Mouse (Mus musculus): Measurements from ENCODE around the gene Ptafr. TPM values are rescaled to one million over a fixed set of nuclear protein-coding genes. Genes with fewer than 3 reads are reported as not detected.

Ptafr gene
- total and polyA plus RNA-seq, 3 experiments, result 0.31 to 1.1 TPM; not detected in 1

GRCm38 (mm10) chr4:132526678-132527077 lies 37.2 kb upstream of the Ptafr start:
- H3K36me3 ChIP-seq (replicated peaks in 1 of 2; ENCODE audit: control insufficient read depth in 1 of 2, insufficient read depth in 1 of 2, low read length in 1 of 2), result peaks cover 0 to 24% of the 10 kb centered on the region in 2 experiments
- peak; percentile 32 for DNase-seq (ENCODE audit: extremely low read depth)
- dilution Hi-C loops (cut with MboI; ENCODE audit: extremely low pct_ligation_motif_present, extremely low pct_unique_long_range_greater_than_20kb, low sequenced_read_pairs) (no loop called here), in situ Hi-C loops (cut with MboI; ENCODE audit: low pct_ligation_motif_present, low pct_unique_long_range_greater_than_20kb, low sequenced_read_pairs) (no loop called here)
- H3K4me1 ChIP-seq (ENCODE audit: control insufficient read depth in 1 of 2, insufficient read depth in 2 of 2), result peaks cover 4 to 19% of the 10 kb centered on the region in 2 experiments
- no peaks in the 10 kb centered on the region for H3K27me3 ChIP-seq (replicated peaks)
- no peak overlapping the region for H3K4me3 ChIP-seq (replicated peaks in 1 of 3; ENCODE audit: low read depth in 2 of 3, low read length in 2 of 3, poor library complexity in 1 of 3)
- peak; percentile 34 for TF ChIP-seq RAD21 (IDR thresholded peaks at IDR 0.05; ENCODE audit: low read depth, low read length)
- peak in 1 of 2 experiments; percentile 57; a peak in 2 of 4 replicates for TF ChIP-seq CTCF (conservative IDR thresholded peaks at IDR 0.05 in 1 of 2, IDR thresholded peaks at IDR 0.05 in 1 of 2; ENCODE audit: low read depth in 2 of 2, low read length in 2 of 2)
- peak; percentile 31 for TF ChIP-seq SMC3 (IDR thresholded peaks at IDR 0.05; ENCODE audit: low read depth, low read length)
- TF ChIP-seq ZMIZ1 (IDR thresholded peaks at IDR 0.05; ENCODE audit: low read depth, low read length), result no peak
- H3K79me2 ChIP-seq (replicated peaks; ENCODE audit: control insufficient read depth, extremely low read depth, insufficient read depth, poor library complexity, severe bottlenecking), result 0 out of 2 replicates have a peak, but pooled peaks cover 5% of the 10 kb centered on the region
- H3K4me2 ChIP-seq (ENCODE audit: insufficient read depth, low read depth, poor library complexity, severe bottlenecking), result no peak overlapping the region
- H3K27ac ChIP-seq (ENCODE audit: insufficient read depth, low read depth), result no peak overlapping the region
- H3K9me3 ChIP-seq (replicated peaks; ENCODE audit: low read length), result no peaks in the 10 kb centered on the region
- H3K9ac ChIP-seq (ENCODE audit: insufficient read depth, low read depth), result no peak overlapping the region

GRCm38 (mm10) chr4:132527917-132528522 lies 35.8 kb upstream of the Ptafr start:
- Histone ChIP-seq H3K27ac (ENCODE audit: insufficient read depth, low read depth) (no peak overlapping the region), H3K4me3 (replicated peaks in 1 of 3; ENCODE audit: low read depth in 2 of 3, low read length in 2 of 3, poor library complexity in 1 of 3) (no peak overlapping the region)

GRCm38 (mm10) chr4:132529344-132529743 lies 34.5 kb upstream of the Ptafr start:
- H3K9me3 ChIP-seq (replicated peaks; ENCODE audit: low read length), result no peaks in the 10 kb centered on the region
- peaks cover 0 to 24% of the 10 kb centered on the region in 2 experiments for H3K36me3 ChIP-seq (replicated peaks in 1 of 2; ENCODE audit: control insufficient read depth in 1 of 2, insufficient read depth in 1 of 2, low read length in 1 of 2)
- H3K4me3 ChIP-seq (replicated peaks in 1 of 3; ENCODE audit: low read depth in 2 of 3, low read length in 2 of 3, poor library complexity in 1 of 3), result no peak overlapping the region
- DNase-seq (ENCODE audit: extremely low read depth), result peak; percentile 24
- dilution Hi-C loops (cut with MboI; ENCODE audit: extremely low pct_ligation_motif_present, extremely low pct_unique_long_range_greater_than_20kb, low sequenced_read_pairs) (no loop called here), in situ Hi-C loops (cut with MboI; ENCODE audit: low pct_ligation_motif_present, low pct_unique_long_range_greater_than_20kb, low sequenced_read_pairs) (no loop called here)
- peaks cover 5% of the 10 kb centered on the region; the same call in 1 of the 2 replicates for H3K79me2 ChIP-seq (replicated peaks; ENCODE audit: control insufficient read depth, extremely low read depth, insufficient read depth, poor library complexity, severe bottlenecking)
- TF ChIP-seq POLR2AphosphoS2 (IDR thresholded peaks at IDR 0.05; ENCODE audit: low read depth, low read length) (0 out of 2 replicates have a peak, but pooled peaks have one; percentile 49), ELF1 (IDR thresholded peaks at IDR 0.05; ENCODE audit: low read depth, low read length) (no peak), USF2 (conservative IDR thresholded peaks at IDR 0.05; ENCODE audit: low read depth, low read length) (no peak)
- H3K9ac ChIP-seq (ENCODE audit: insufficient read depth, low read depth), result no peak overlapping the region
- peaks cover 4 to 23% of the 10 kb centered on the region in 2 experiments for H3K4me1 ChIP-seq (ENCODE audit: control insufficient read depth in 1 of 2, insufficient read depth in 2 of 2)
- no peak overlapping the region for H3K4me2 ChIP-seq (ENCODE audit: insufficient read depth, low read depth, poor library complexity, severe bottlenecking)
- no peaks in the 10 kb centered on the region for H3K27me3 ChIP-seq (replicated peaks)
- no peak overlapping the region for H3K27ac ChIP-seq (ENCODE audit: insufficient read depth, low read depth)

More at GRCm38 (mm10) chr4:132527917-132528522, 35.8 kb upstream of the Ptafr start:
- no peak for TF ChIP-seq RAD21 (IDR thresholded peaks at IDR 0.05; ENCODE audit: low read depth, low read length)
- TF ChIP-seq MEF2A (IDR thresholded peaks at IDR 0.05; ENCODE audit: borderline replicate concordance, low read depth, low read length), result no peak
- no peak for TF ChIP-seq SMC3 (IDR thresholded peaks at IDR 0.05; ENCODE audit: low read depth, low read length)
- dilution Hi-C loops (cut with MboI; ENCODE audit: extremely low pct_ligation_motif_present, extremely low pct_unique_long_range_greater_than_20kb, low sequenced_read_pairs) (no loop called here), in situ Hi-C loops (cut with MboI; ENCODE audit: low pct_ligation_motif_present, low pct_unique_long_range_greater_than_20kb, low sequenced_read_pairs) (no loop called here)
- no peak overlapping the region for H3K9ac ChIP-seq (ENCODE audit: insufficient read depth, low read depth)
- H3K9me3 ChIP-seq (replicated peaks; ENCODE audit: low read length), result no peaks in the 10 kb centered on the region
- peaks cover 0 to 24% of the 10 kb centered on the region in 2 experiments for H3K36me3 ChIP-seq (replicated peaks in 1 of 2; ENCODE audit: control insufficient read depth in 1 of 2, insufficient read depth in 1 of 2, low read length in 1 of 2)
- peaks cover 5% of the 10 kb centered on the region; the same call in 1 of the 2 replicates for H3K79me2 ChIP-seq (replicated peaks; ENCODE audit: control insufficient read depth, extremely low read depth, insufficient read depth, poor library complexity, severe bottlenecking)
- DNase-seq (ENCODE audit: extremely low read depth), result no peak
- H3K27me3 ChIP-seq (replicated peaks), result no peaks in the 10 kb centered on the region
- peaks cover 4 to 23% of the 10 kb centered on the region in 2 experiments for H3K4me1 ChIP-seq (ENCODE audit: control insufficient read depth in 1 of 2, insufficient read depth in 2 of 2)
- no peak overlapping the region for H3K4me2 ChIP-seq (ENCODE audit: insufficient read depth, low read depth, poor library complexity, severe bottlenecking)

All from CH12.LX (cell line).